Mouse (Mus musculus): ENCODE results near the gene BC003965. TPM values are rescaled to one million over a fixed set of nuclear protein-coding genes. Genes with fewer than 3 reads are reported as not detected.
A peak's percentile ranks its signal among the peaks of the same experiment; 100 is the strongest.
"Not testable (repeated sequence)": the region's sequence is repeated elsewhere in the genome, so short reads cannot be mapped to it uniquely, and the experiment has no call there.

The BC003965 gene
- polyA plus RNA-seq, 1 experiment from 2014 or later = 33.8 TPM

GRCm38 (mm10) chr17:25210680-25211466 lies 26.5 kb downstream of the BC003965 start:
- no peak for ATAC-seq
- 85% methylated on average over 15 of the region's 15 CpGs for WGBS
- H3K4me1 ChIP-seq (ENCODE audit: control insufficient read depth, insufficient read depth, low read depth, low read length) = no peaks in the 10 kb centered on the region
- H3K27me3 ChIP-seq (replicated peaks; ENCODE audit: control insufficient read depth, insufficient read depth, low read length) = no peaks in the 10 kb centered on the region
- H3K4me2 ChIP-seq (ENCODE audit: low read length) = no peak overlapping the region
- no peak overlapping the region for H3K27ac ChIP-seq (ENCODE audit: low read depth, low read length)
- peaks cover 52% of the 10 kb centered on the region for H3K36me3 ChIP-seq (ENCODE audit: control insufficient read depth, insufficient read depth, low read length)
- H3K9me3 ChIP-seq (ENCODE audit: control insufficient read depth, low read length) = no peaks in the 10 kb centered on the region
- no peak overlapping the region for H3K4me3 ChIP-seq (ENCODE audit: low read length)
- no peak overlapping the region for H3K9ac ChIP-seq (ENCODE audit: low read depth, low read length)

- Histone ChIP-seq H3K27ac (ENCODE audit: low read depth, low read length) (no peak overlapping the region), H3K9ac (ENCODE audit: low read depth, low read length) (no peak overlapping the region), H3K9me3 (ENCODE audit: control insufficient read depth, low read length) (no peaks in the 10 kb centered on the region), H3K4me1 (ENCODE audit: control insufficient read depth, insufficient read depth, low read depth, low read length) (no peaks in the 10 kb centered on the region), H3K4me3 (ENCODE audit: low read length) (no peak overlapping the region), H3K27me3 (replicated peaks; ENCODE audit: control insufficient read depth, insufficient read depth, low read length) (no peaks in the 10 kb centered on the region), H3K4me2 (ENCODE audit: low read length) (no peak overlapping the region), H3K36me3 (ENCODE audit: control insufficient read depth, insufficient read depth, low read length) (peaks cover 51% of the 10 kb centered on the region)
- no peak for ATAC-seq
- WGBS = 94% methylated on average over 4 of the region's 4 CpGs
Measured at GRCm38 (mm10) chr17:25211705-25212104, 27.4 kb downstream of the BC003965 start.

- Histone ChIP-seq H3K4me2 (ENCODE audit: low read length) (no peak overlapping the region), H3K4me3 (ENCODE audit: low read length) (no peak overlapping the region), H3K36me3 (ENCODE audit: control insufficient read depth, insufficient read depth, low read length) (peaks cover 36% of the 10 kb centered on the region), H3K9ac (ENCODE audit: low read depth, low read length) (no peak overlapping the region), H3K27me3 (replicated peaks; ENCODE audit: control insufficient read depth, insufficient read depth, low read length) (no peaks in the 10 kb centered on the region), H3K4me1 (ENCODE audit: control insufficient read depth, insufficient read depth, low read depth, low read length) (no peaks in the 10 kb centered on the region), H3K9me3 (ENCODE audit: control insufficient read depth, low read length) (no peaks in the 10 kb centered on the region), H3K27ac (ENCODE audit: low read depth, low read length) (no peak overlapping the region)
- no peak for ATAC-seq
- 93% methylated on average over 3 of the region's 3 CpGs for WGBS
Measured at GRCm38 (mm10) chr17:25215431-25215830, 31.1 kb downstream of the BC003965 start.

GRCm38 (mm10) chr17:25218967-25219366 lies 34.6 kb downstream of the BC003965 start:
- Histone ChIP-seq H3K9ac (ENCODE audit: low read depth, low read length) (no peak overlapping the region), H3K4me3 (ENCODE audit: low read length) (no peak overlapping the region), H3K4me2 (ENCODE audit: low read length) (no peak overlapping the region), H3K27me3 (replicated peaks; ENCODE audit: control insufficient read depth, insufficient read depth, low read length) (no peaks in the 10 kb centered on the region), H3K36me3 (ENCODE audit: control insufficient read depth, insufficient read depth, low read length) (peaks cover 20% of the 10 kb centered on the region), H3K4me1 (ENCODE audit: control insufficient read depth, insufficient read depth, low read depth, low read length) (peaks cover 9% of the 10 kb centered on the region), H3K9me3 (ENCODE audit: control insufficient read depth, low read length) (no peaks in the 10 kb centered on the region), H3K27ac (ENCODE audit: low read depth, low read length) (no peak overlapping the region)
- ATAC-seq = no peak
- 93% methylated on average over 9 of the region's 9 CpGs for WGBS

- no peak overlapping the region for H3K9ac ChIP-seq (ENCODE audit: low read depth, low read length)
- 92% methylated on average over 15 of the region's 15 CpGs for WGBS
- no peaks in the 10 kb centered on the region for H3K9me3 ChIP-seq (ENCODE audit: control insufficient read depth, low read length)
- H3K4me3 ChIP-seq (ENCODE audit: low read length) = no peak overlapping the region
- H3K36me3 ChIP-seq (ENCODE audit: control insufficient read depth, insufficient read depth, low read length) = peaks cover 15% of the 10 kb centered on the region
- ATAC-seq = no peak
- no peaks in the 10 kb centered on the region for H3K27me3 ChIP-seq (replicated peaks; ENCODE audit: control insufficient read depth, insufficient read depth, low read length)
- H3K4me2 ChIP-seq (ENCODE audit: low read length) = no peak overlapping the region
- H3K4me1 ChIP-seq (ENCODE audit: control insufficient read depth, insufficient read depth, low read depth, low read length) = peaks cover 9% of the 10 kb centered on the region
- no peak overlapping the region for H3K27ac ChIP-seq (ENCODE audit: low read depth, low read length)
Measured at GRCm38 (mm10) chr17:25219492-25220295, 35.3 kb downstream of the BC003965 start.

- Histone ChIP-seq H3K9ac (ENCODE audit: low read depth, low read length) (0 out of 2 replicates have a peak overlapping the region, but pooled peaks have one; percentile 8), H3K27me3 (replicated peaks; ENCODE audit: control insufficient read depth, insufficient read depth, low read length) (no peaks in the 10 kb centered on the region), H3K27ac (ENCODE audit: low read depth, low read length) (no peak overlapping the region), H3K4me2 (ENCODE audit: low read length) (no peak overlapping the region), H3K4me1 (ENCODE audit: control insufficient read depth, insufficient read depth, low read depth, low read length) (peaks cover 9% of the 10 kb centered on the region), H3K4me3 (ENCODE audit: low read length) (no peak overlapping the region), H3K9me3 (ENCODE audit: control insufficient read depth, low read length) (no peaks in the 10 kb centered on the region), H3K36me3 (ENCODE audit: control insufficient read depth, insufficient read depth, low read length) (peaks cover 13% of the 10 kb centered on the region)
- 84% methylated on average over 1 of the region's 1 CpGs for WGBS
- ATAC-seq = no peak
Measured at GRCm38 (mm10) chr17:25220746-25221145, 36.4 kb downstream of the BC003965 start.

- no peaks in the 10 kb centered on the region for H3K9me3 ChIP-seq (ENCODE audit: control insufficient read depth, low read length)
- H3K4me3 ChIP-seq (ENCODE audit: low read length) = peak overlapping the region; percentile 39
- H3K4me2 ChIP-seq (ENCODE audit: low read length) = peak overlapping the region; percentile 65
- peak overlapping the region; percentile 66 for H3K27ac ChIP-seq (ENCODE audit: low read depth, low read length)
- peaks cover 9% of the 10 kb centered on the region for H3K4me1 ChIP-seq (ENCODE audit: control insufficient read depth, insufficient read depth, low read depth, low read length)
- under 1% methylated on average over 19 of the region's 30 CpGs for WGBS
- H3K36me3 ChIP-seq (ENCODE audit: control insufficient read depth, insufficient read depth, low read length) = peaks cover 13% of the 10 kb centered on the region
- H3K9ac ChIP-seq (ENCODE audit: low read depth, low read length) = peak overlapping the region; percentile 60
- peak; percentile 82 for ATAC-seq
- H3K27me3 ChIP-seq (replicated peaks; ENCODE audit: control insufficient read depth, insufficient read depth, low read length) = no peaks in the 10 kb centered on the region
Measured at GRCm38 (mm10) chr17:25221821-25222503, 37.6 kb downstream of the BC003965 start.

GRCm38 (mm10) chr17:25222504-25222940 lies 38.2 kb downstream of the BC003965 start:
- not testable (repeated sequence) for H3K4me1 ChIP-seq (ENCODE audit: control insufficient read depth, insufficient read depth, low read depth, low read length); H3K27me3 ChIP-seq (replicated peaks; ENCODE audit: control insufficient read depth, insufficient read depth, low read length); H3K27ac ChIP-seq (ENCODE audit: low read depth, low read length); H3K9me3 ChIP-seq (ENCODE audit: control insufficient read depth, low read length); H3K9ac ChIP-seq (ENCODE audit: low read depth, low read length); H3K36me3 ChIP-seq (ENCODE audit: control insufficient read depth, insufficient read depth, low read length)
- ATAC-seq = peak; percentile 92
- Histone ChIP-seq H3K4me2 (ENCODE audit: low read length) (peak overlapping the region; percentile 65), H3K4me3 (ENCODE audit: low read length) (peak overlapping the region; percentile 39)
- WGBS = 18% methylated on average over 14 of the region's 28 CpGs
